Mouse (Mus musculus) gonadal fat pad, adult 2 months (tissue): ENCODE results near the gene Cryge. TPM values are rescaled to one million over a fixed set of nuclear protein-coding genes. Genes with fewer than 3 reads are reported as not detected.

Experiments used
- DNase-seq: peaks from one replicate; pipeline ENCODE4 v3.0.0-alpha.2; 2012; ENCODE audit warnings: low read depth
- polyA plus RNA-seq: library from polyadenylated mRNA; depleted of rRNA; stranded (reverse); fragments of >200 nt; gene quantifications from 2 replicates; pipeline ENCODE4 v1.2.3, GENCODE M21; 2012; rRNA removed

The Cryge gene
- polyA plus RNA-seq, 1 experiment: 0.45 TPM

DNA sequence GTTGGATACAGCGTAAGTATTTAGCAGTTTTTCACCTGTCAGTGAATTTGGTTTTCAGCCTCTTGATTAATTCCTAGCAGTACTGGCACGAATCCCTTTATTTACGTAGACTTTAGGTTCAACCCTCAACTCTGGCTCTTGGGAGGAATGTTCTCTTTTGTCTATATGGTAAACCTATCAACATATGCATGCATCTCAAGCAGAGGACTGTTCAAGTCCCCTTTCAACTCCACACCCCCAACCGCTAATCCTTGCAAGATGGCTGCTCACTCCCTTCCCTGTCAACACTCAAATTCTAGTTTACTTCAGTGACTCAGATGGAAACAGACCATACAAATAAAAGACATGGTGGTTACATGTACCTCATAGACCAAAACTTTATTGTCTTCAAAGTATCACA is 38.2 kb downstream of the Cryge start:
- DNase-seq: no peak

DNA sequence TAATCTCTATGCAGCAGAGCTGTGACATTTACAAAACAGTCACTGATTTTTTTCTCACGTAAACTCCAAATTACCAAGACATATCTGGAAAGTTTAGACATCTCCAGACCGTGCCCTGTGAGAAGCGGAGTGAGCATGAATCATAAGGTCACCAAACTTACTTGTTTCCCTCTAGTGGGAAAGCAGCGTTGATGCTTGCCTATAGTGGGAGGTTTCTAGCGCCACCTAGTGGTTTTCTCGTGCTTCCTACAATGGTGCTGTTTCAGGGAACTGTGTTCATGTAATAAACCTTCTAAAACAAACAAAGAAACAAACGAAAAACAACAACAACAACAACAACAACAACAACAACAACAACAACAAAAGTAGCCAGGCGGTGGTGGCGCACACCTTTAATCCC is 40.8 kb downstream of the Cryge start:
- peak; percentile 22 for DNase-seq

DNA sequence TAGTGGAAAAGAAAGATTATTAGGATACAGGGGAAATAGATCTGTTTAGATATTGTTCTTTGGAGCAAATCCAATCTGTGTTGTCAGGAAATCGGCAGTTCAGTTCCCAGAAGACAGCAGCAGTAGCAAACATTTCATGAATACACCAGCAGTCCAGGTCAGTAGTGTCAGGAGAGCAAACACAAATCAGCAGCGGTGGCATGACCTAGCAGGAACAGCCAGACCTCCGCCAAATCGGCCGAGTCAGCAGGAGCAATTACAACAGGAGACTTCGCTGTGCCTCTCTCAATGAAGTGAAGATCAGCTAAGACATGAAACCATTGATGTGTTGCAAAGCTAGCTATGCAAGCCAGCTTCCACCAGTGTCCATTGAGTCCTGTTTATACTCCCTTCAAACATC is 45.4 kb downstream of the Cryge start:
- no peak for DNase-seq

DNA sequence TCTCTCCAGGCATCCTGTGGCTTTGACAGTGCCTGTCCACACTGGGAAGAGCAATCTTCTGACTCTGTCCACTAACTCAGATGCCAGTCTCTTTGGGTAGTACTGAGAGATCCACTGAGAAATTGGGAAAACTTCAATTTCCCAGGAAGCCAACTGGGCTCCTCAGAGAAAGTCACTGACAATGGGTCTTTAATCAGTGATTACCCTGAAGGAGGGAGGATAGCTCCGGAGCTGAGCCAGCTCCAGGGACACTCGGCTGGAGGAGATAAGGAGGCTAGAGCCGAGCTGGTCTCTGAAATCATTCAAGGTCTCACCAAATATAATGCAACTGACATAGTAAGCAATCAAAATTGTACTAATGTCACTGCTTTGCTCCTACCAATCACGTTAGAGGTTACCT is 46.4 kb downstream of the Cryge start:
- no peak for DNase-seq

Other genes with a start within 250 kb of the Cryge start
- 5.1 and 5.5 TPM in 2 replicates for gene Plekhm3, start 94.3 kb downstream of the Cryge start, polyA plus RNA-seq
- gene Akr1cl, start 18.4 kb downstream of the Cryge start, polyA plus RNA-seq: 1.1 and 1.2 TPM in 2 replicates
- 0.38 TPM in 1 of 2 replicates, not detected in the other for gene Crygd, start 12.3 kb upstream of the Cryge start, polyA plus RNA-seq
- gene Crygc, start 22.5 kb upstream of the Cryge start, polyA plus RNA-seq: 38.9 and 62.2 TPM in 2 replicates
- not detected in 2 replicates for gene Crygb, start 31.1 kb upstream of the Cryge start, polyA plus RNA-seq
- gene Cryga, start 52.2 kb upstream of the Cryge start, polyA plus RNA-seq: not detected in 2 replicates
- not detected in 2 replicates for gene Gm28845, start 68.4 kb upstream of the Cryge start, polyA plus RNA-seq
- gene D630023F18Rik, start 72.1 kb upstream of the Cryge start, polyA plus RNA-seq: 0.23 TPM in 1 of 2 replicates, not detected in the other
- 63.7 and 86.8 TPM in 2 replicates for gene Idh1, start 135.4 kb upstream of the Cryge start, polyA plus RNA-seq
- gene Pikfyve, start 135.5 kb upstream of the Cryge start, polyA plus RNA-seq: 8.8 and 9.1 TPM in 2 replicates
- 0.05 TPM in 2 replicates for gene Pth2r, start 230.9 kb upstream of the Cryge start, polyA plus RNA-seq